Mouse (Mus musculus) heart, postnatal 10 days (tissue): Measurements from ENCODE around the gene Ncln. TPM values are rescaled to one million over a fixed set of nuclear protein-coding genes. Genes with fewer than 3 reads are reported as not detected.
"Not testable (repeated sequence)": the region's sequence is repeated elsewhere in the genome, so short reads cannot be mapped to it uniquely, and the experiment has no call there.

Experiments
- DNase-seq, 2 experiments: peaks; one replicate each; pipeline ENCODE4 v3.0.0; 2021
- intact Hi-C: fragments of 180-260 bp; cut with DNase I; formaldehyde crosslinking; loops from one replicate; pipeline ENCODE4 v1.15.1; 2025
- microRNA-seq, 2 experiments: library from miRNA; unstranded; fragments of <30 nt; microRNA quantifications; one replicate each; pipeline ENCODE4 v1.2.0; 2022
- total RNA-seq, 2 experiments: library from RNA; stranded (reverse); gene quantifications; 2 replicates each; pipeline ENCODE4 v1.2.3; 2021

The Ncln gene
- total RNA-seq, 2 experiments from 2014 or later = 64.0 to 65.0 TPM

GRCm38 (mm10) chr10:81445516-81445915 lies 50.7 kb downstream of the Ncln start:
- intact Hi-C loops = loop anchor here (5.0 kb wide), 1 partner anchor 248 kb away; no protein-coding TSS in a partner anchor

GRCm38 (mm10) chr10:81441019-81441418 lies 55.2 kb downstream of the Ncln start:
- intact Hi-C loops = loop anchor here (2.0 kb wide), 1 partner anchor 46 kb away; no protein-coding TSS in a partner anchor
- peak; percentile 10 to 15 for DNase-seq

More at GRCm38 (mm10) chr10:81445516-81445915, 50.7 kb downstream of the Ncln start:
- DNase-seq = not testable (repeated sequence)

Small RNA genes lying within 50 kb of the gene (microRNA-seq; reads per million reads assigned to microRNA genes)
- gene Gm25595 = 0 reads per million in 2 experiments

Other genes starting within 250 kb of the Ncln start
- under 1 TPM; 0.27 to 0.38 TPM for gene Matk, start 243.5 kb downstream of the Ncln start, total RNA-seq
- gene Mrpl54, start 229.5 kb downstream of the Ncln start, total RNA-seq = 100 to 1,000 TPM in 1 of 2 experiments, 10 to 100 TPM in 1; 93.4 to 108 TPM
- 10 to 100 TPM; 66.5 to 68.3 TPM for gene Apba3, start 229.4 kb downstream of the Ncln start, total RNA-seq
- gene Tjp3, start 204.8 kb downstream of the Ncln start, total RNA-seq = under 1 TPM; 0.14 to 0.37 TPM
- gene Pip5k1c, start 203.4 kb downstream of the Ncln start, total RNA-seq = 10 to 100 TPM; 43.2 to 46.4 TPM
- gene Cactin, start 175.3 kb downstream of the Ncln start, total RNA-seq = 10 to 100 TPM; 21.0 to 23.6 TPM
- 1 to 10 TPM; 7.7 to 8.5 TPM for gene Tbxa2r, start 167.7 kb downstream of the Ncln start, total RNA-seq
- gene Gipc3, start 153.1 kb downstream of the Ncln start, total RNA-seq = 1 to 10 TPM; 4.8 to 6.1 TPM
- 100 to 1,000 TPM in 1 of 2 experiments, 10 to 100 TPM in 1; 88.1 to 105 TPM for gene Hmg20b, start 145.9 kb downstream of the Ncln start, total RNA-seq
- 10 to 100 TPM; 11.6 to 14.4 TPM for gene Mfsd12, start 138.9 kb downstream of the Ncln start, total RNA-seq
- 1 to 10 TPM in 1 of 2 experiments, under 1 TPM in 1; 0.42 to 1.1 TPM for gene 4930404N11Rik, start 130.6 kb downstream of the Ncln start, total RNA-seq
- 10 to 100 TPM; 39.7 to 41.2 TPM for gene Fzr1, start 117.9 kb downstream of the Ncln start, total RNA-seq
- 10 to 100 TPM; 53.2 to 57.5 TPM for gene Dohh, start 112.0 kb downstream of the Ncln start, total RNA-seq
- gene Gm48551, start 111.9 kb downstream of the Ncln start, total RNA-seq = under 1 TPM; 0.74 to 0.87 TPM
- under 1 TPM; 0.77 to 0.98 TPM for gene Gm48552, start 107.4 kb downstream of the Ncln start, total RNA-seq
- gene Smim24, start 103.3 kb downstream of the Ncln start, total RNA-seq = 1 to 10 TPM; 1.3 to 2.2 TPM
- gene Nfic, start 40.8 kb downstream of the Ncln start, total RNA-seq = 100 to 1,000 TPM; 139 to 163 TPM
- gene Celf5, start 13.7 kb downstream of the Ncln start, total RNA-seq = under 1 TPM; 0.32 to 0.48 TPM
- under 1 TPM; 0.86 to 0.87 TPM for gene S1pr4, start 3.7 kb upstream of the Ncln start, total RNA-seq
- under 1 TPM; 0.60 to 0.74 TPM for gene Gna15, start 27.8 kb upstream of the Ncln start, total RNA-seq
- gene Gna11, start 48.8 kb upstream of the Ncln start, total RNA-seq = 10 to 100 TPM; 59.2 to 60.6 TPM
- gene Aes, start 63.1 kb upstream of the Ncln start, total RNA-seq = 100 to 1,000 TPM; 867 to 890 TPM
- 10 to 100 TPM in 1 of 2 experiments, 1 to 10 TPM in 1; 8.1 to 11.2 TPM for gene Tle2, start 78.2 kb upstream of the Ncln start, total RNA-seq
- 10 to 100 TPM; 10.2 to 11.1 TPM for gene Tle6, start 104.7 kb upstream of the Ncln start, total RNA-seq
- 1 to 10 TPM; 1.3 to 1.4 TPM for gene BC025920, start 109.9 kb upstream of the Ncln start, total RNA-seq
- 10 to 100 TPM; 12.8 to 14.2 TPM for gene Sirt6, start 131.4 kb upstream of the Ncln start, total RNA-seq
- gene Ankrd24, start 132.1 kb upstream of the Ncln start, total RNA-seq = 10 to 100 TPM; 13.9 to 16.6 TPM
- 1 to 10 TPM; 2.7 to 2.9 TPM for gene Gm10778, start 152.7 kb upstream of the Ncln start, total RNA-seq
- gene Zfp433, start 208.4 kb upstream of the Ncln start, total RNA-seq = 1 to 10 TPM; 7.2 to 7.7 TPM